Mouse (Mus musculus): ENCODE measurements around the gene Nceh1.

GRCm38 (mm10) chr3:27250936-27251335 lies 68.2 kb downstream of the Nceh1 start:
- TF ChIP-seq CTCF (IDR thresholded peaks at IDR 0.05), result peak; percentile 44
- TF ChIP-seq EP300 (IDR thresholded peaks at IDR 0.05), result no peak
